Mouse (Mus musculus) heart, embryonic 11.5 days (tissue): ENCODE data around the gene Clk2. TPM values are rescaled to one million over a fixed set of nuclear protein-coding genes. Genes with fewer than 3 reads are reported as not detected.

Experiments used
- ATAC-seq: fragments of 200-750 bp; cut with Nextera tagmentation; replicated peaks from 2 replicates; pipeline ENCODE4 v1.8.0; 2017; ENCODE audit warnings: moderate library complexity; ENCODE audit not compliant: insufficient number of reproducible peaks, low FRiP score, low TSS enrichment
- H3K27ac ChIP-seq: fragments of 300-500 bp; sonication (generic); 2 replicates; pipeline ENCODE4 v1.5.1; 2014; ENCODE audit warnings: mild to moderate bottlenecking, low read depth, low read length
- H3K27me3 ChIP-seq: fragments of 300-500 bp; sonication (generic); 2 replicates; pipeline ENCODE4 v1.6.1; 2014; ENCODE audit warnings: mild to moderate bottlenecking, low read length, mixed read lengths; ENCODE audit not compliant: control insufficient read depth, insufficient read depth
- H3K36me3 ChIP-seq: fragments of 300-500 bp; sonication (generic); 2 replicates; pipeline ENCODE4 v1.6.1; 2014; ENCODE audit warnings: mild to moderate bottlenecking, low read length, moderate library complexity, mixed read lengths; ENCODE audit not compliant: control insufficient read depth, insufficient read depth
- H3K4me1 ChIP-seq: fragments of 300-500 bp; sonication (generic); 2 replicates; pipeline ENCODE4 v1.6.1; 2014; ENCODE audit warnings: low read length; ENCODE audit not compliant: control insufficient read depth, insufficient read depth
- H3K4me2 ChIP-seq: fragments of 300-500 bp; sonication (generic); 2 replicates; pipeline ENCODE4 v1.6.1; 2014; ENCODE audit warnings: mild to moderate bottlenecking, moderate library complexity
- H3K4me3 ChIP-seq: fragments of 300-500 bp; sonication (generic); 2 replicates; pipeline ENCODE4 v1.5.1; 2014; ENCODE audit warnings: low read depth, low read length
- H3K9ac ChIP-seq: fragments of 300-500 bp; sonication (generic); 2 replicates; pipeline ENCODE4 v1.6.1; 2014; ENCODE audit warnings: mild to moderate bottlenecking, low read depth, low read length, moderate library complexity
- H3K9me3 ChIP-seq: fragments of 300-500 bp; sonication (generic); replicated peaks from 2 replicates; pipeline ENCODE4 v1.6.1; 2016; ENCODE audit warnings: low read length; ENCODE audit not compliant: control insufficient read depth
- whole genome bisulfite sequencing: fragments of 180-500 bp; shearing (Covaris S2); extraction: QIAGEN DNeasy Blood & Tissue Kit; methylation state at CpG from one replicate; pipeline ENCODE4 v1.1.7; 2014; ENCODE audit not compliant: insufficient replicate concordance; 5-methylcytosine and 5-hydroxymethylcytosine counted together
- polyA plus RNA-seq: library from polyadenylated mRNA; unstranded; fragments of >200 nt; fragmentation: Nextera tagmentation; extraction: Ambion mirVana; gene quantifications from 2 replicates; pipeline ENCODE4 v1.2.1, GENCODE M21; 2014

Clk2 gene
- polyA plus RNA-seq, 1 experiment from 2014 or later = 20.1 TPM

DNA sequence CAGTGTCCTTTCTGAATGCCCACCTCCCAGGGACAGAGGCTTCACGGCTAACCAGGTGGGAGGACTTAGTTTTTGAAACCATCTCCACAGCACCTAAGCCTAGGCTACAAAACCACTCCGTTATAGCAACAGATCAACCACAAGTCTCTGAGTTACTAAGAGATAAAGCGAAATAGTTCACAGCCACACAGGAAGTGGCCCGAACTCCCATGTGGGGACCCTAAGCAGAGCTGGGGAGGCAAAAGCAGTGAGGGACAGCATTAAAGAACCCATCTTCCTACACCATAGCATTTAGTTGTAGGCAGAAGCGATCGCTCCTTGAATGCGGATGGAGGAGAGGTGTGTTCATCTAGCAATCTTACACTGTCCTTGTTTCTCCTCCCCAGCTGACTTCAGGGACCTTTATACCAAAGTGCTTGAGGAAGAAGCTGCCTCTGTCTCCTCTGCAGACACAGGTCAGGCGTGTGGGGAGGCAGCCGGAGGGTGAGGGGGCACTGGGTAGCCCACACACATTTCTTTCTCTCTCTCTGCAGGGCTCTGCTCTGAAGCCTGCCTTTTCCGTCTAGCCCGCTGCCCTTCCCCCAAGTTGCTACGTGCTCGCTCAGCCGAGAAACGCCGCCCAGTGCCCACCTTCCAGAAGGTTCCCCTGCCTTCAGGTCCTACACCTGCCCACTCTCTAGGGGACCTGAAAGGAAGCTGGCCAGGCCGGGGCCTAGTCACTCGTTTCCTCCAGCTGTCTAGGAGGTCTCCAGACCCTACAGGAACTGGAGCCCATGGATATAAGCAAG is 23.3 kb downstream of the Clk2 start:
- Histone ChIP-seq H3K9me3 (no peaks in the 10 kb centered on the region), H3K36me3 (no peaks in the 10 kb centered on the region), H3K4me3 (no peak overlapping the region), H3K27me3 (peaks cover 4% of the 10 kb centered on the region; the same call in 1 of the 2 replicates), H3K9ac (no peak overlapping the region; the same call in 1 of the 2 replicates), H3K27ac (no peak overlapping the region), H3K4me2 (no peak overlapping the region), H3K4me1 (peaks cover 6% of the 10 kb centered on the region; the same call in 1 of the 2 replicates)
- 64% methylated on average over 18 of the region's 18 CpGs for WGBS
- ATAC-seq = no peak

DNA sequence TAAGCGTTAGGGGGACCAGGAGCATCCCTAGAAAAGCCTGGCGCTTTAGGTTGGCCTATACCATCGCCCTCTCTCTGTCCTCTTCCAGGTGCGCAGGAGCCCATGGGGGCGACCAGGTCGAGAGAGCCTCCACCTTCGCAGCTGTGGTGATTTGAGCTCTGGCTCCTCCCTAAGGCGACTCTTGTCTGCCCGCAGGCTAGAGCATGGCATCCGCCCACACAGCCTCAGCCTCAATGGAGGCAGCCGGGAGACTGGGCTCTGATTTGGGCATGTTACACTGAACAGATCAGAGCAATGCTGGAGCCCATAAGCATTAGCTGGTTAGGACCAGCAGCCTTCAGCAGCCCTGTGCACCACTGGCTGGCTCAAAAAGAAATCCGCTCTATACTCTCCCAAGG is 23.9 kb downstream of the Clk2 start:
- no peak overlapping the region for H3K4me2 ChIP-seq
- no peak for ATAC-seq

GRCm38 (mm10) chr3:89190436-89190835 is 25.8 kb downstream of the Clk2 start:
- no peaks in the 10 kb centered on the region for H3K36me3 ChIP-seq
- WGBS = 76% methylated on average over 8 of the region's 8 CpGs
- no peaks in the 10 kb centered on the region for H3K4me1 ChIP-seq
- peaks cover 4% of the 10 kb centered on the region; the same call in 1 of the 2 replicates for H3K27me3 ChIP-seq
- H3K4me3 ChIP-seq = no peak overlapping the region
- no peak overlapping the region for H3K4me2 ChIP-seq
- no peaks in the 10 kb centered on the region for H3K9me3 ChIP-seq
- ATAC-seq = no peak
- H3K9ac ChIP-seq = no peak overlapping the region
- H3K27ac ChIP-seq = no peak overlapping the region

More for the DNA sequence above, 23.9 kb downstream of the Clk2 start:
- Histone ChIP-seq H3K4me1 (peaks cover 6% of the 10 kb centered on the region; the same call in 1 of the 2 replicates), H3K4me3 (no peak overlapping the region), H3K36me3 (no peaks in the 10 kb centered on the region), H3K27ac (no peak overlapping the region), H3K9ac (no peak overlapping the region; the same call in 1 of the 2 replicates), H3K27me3 (peaks cover 4% of the 10 kb centered on the region; the same call in 1 of the 2 replicates), H3K9me3 (no peaks in the 10 kb centered on the region)
- WGBS = 67% methylated on average over 12 of the region's 12 CpGs

DNA sequence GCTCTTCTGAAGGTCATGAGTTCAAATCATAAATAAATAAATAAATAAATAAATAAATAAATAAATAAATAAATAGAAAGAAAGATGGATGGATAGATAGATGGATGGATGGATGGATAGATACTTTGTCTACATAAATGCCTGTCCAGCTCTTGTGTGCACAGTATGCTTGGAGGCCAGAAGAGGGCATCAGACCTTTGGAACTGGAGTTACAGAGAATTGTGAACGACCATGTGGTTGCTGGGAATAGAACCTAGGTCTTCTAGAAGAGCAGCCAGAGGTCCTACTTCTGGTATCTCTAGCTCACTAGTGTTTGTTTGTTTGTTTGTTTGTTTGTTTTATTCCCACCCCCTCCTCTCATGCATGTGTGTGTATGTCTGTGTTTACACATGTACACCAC is 28.8 kb downstream of the Clk2 start:
- H3K4me2 ChIP-seq = no peak overlapping the region
- H3K36me3 ChIP-seq = no peaks in the 10 kb centered on the region
- H3K4me3 ChIP-seq = no peak overlapping the region
- H3K9ac ChIP-seq = no peak overlapping the region
- no peak for ATAC-seq
- H3K4me1 ChIP-seq = no peaks in the 10 kb centered on the region
- no peaks in the 10 kb centered on the region for H3K27me3 ChIP-seq
- H3K9me3 ChIP-seq = no peaks in the 10 kb centered on the region
- 79% methylated on average over 1 of the region's 1 CpGs for WGBS
- H3K27ac ChIP-seq = no peak overlapping the region

GRCm38 (mm10) chr3:89193853-89194252 is 29.3 kb downstream of the Clk2 start:
- no peak overlapping the region for H3K4me2 ChIP-seq
- no peaks in the 10 kb centered on the region for H3K36me3 ChIP-seq
- no peaks in the 10 kb centered on the region for H3K9me3 ChIP-seq
- H3K9ac ChIP-seq = no peak overlapping the region
- H3K27me3 ChIP-seq = no peaks in the 10 kb centered on the region
- H3K4me1 ChIP-seq = no peaks in the 10 kb centered on the region
- H3K4me3 ChIP-seq = no peak overlapping the region
- no peak for ATAC-seq
- WGBS = 92% methylated on average over 2 of the region's 2 CpGs
- H3K27ac ChIP-seq = no peak overlapping the region

GRCm38 (mm10) chr3:89195979-89196877 is 31.6 kb downstream of the Clk2 start:
- Histone ChIP-seq H3K4me3 (peak overlapping the region; percentile 46), H3K36me3 (no peaks in the 10 kb centered on the region), H3K4me2 (peak overlapping the region; percentile 69), H3K27ac (peak overlapping the region; percentile 65), H3K9me3 (no peaks in the 10 kb centered on the region), H3K4me1 (no peaks in the 10 kb centered on the region), H3K27me3 (no peaks in the 10 kb centered on the region), H3K9ac (peak overlapping the region; percentile 77)
- 8% methylated on average over 33 of the region's 33 CpGs for WGBS
- ATAC-seq = peak; percentile 94

GRCm38 (mm10) chr3:89199839-89200238 is 35.2 kb downstream of the Clk2 start:
- Histone ChIP-seq H3K4me2 (no peak overlapping the region), H3K36me3 (no peaks in the 10 kb centered on the region), H3K27ac (no peak overlapping the region), H3K4me3 (no peak overlapping the region), H3K9ac (no peak overlapping the region), H3K27me3 (no peaks in the 10 kb centered on the region), H3K9me3 (no peaks in the 10 kb centered on the region), H3K4me1 (peaks cover 5% of the 10 kb centered on the region)
- 63% methylated on average over 3 of the region's 3 CpGs for WGBS
- ATAC-seq = no peak

GRCm38 (mm10) chr3:89202253-89203141 is 37.9 kb downstream of the Clk2 start, which contains the start of gene Gba:
Gba (plus strand) TSS chr3:89202928.
- Histone ChIP-seq H3K36me3 (peaks cover 5% of the 10 kb centered on the region; the same call in 1 of the 2 replicates), H3K9me3 (no peaks in the 10 kb centered on the region), H3K4me1 (peaks cover 5% of the 10 kb centered on the region), H3K4me2 (peak within 1 kb of the TSS; percentile 70), H3K27ac (no peak within 1 kb of the TSS), H3K4me3 (peak within 1 kb of the TSS; percentile 69), H3K27me3 (no peaks in the 10 kb centered on the region), H3K9ac (peak within 1 kb of the TSS; percentile 69)
- 26% methylated on average over 13 of the region's 13 CpGs for whole genome bisulfite sequencing
- peak; percentile 57; the same call in 1 of the 2 replicates for ATAC-seq
